ENCODE assay signal across 7 mouse cellular contexts in genomic region chrX:71601052-71601611, GRCm38 (mm10). TPM values are rescaled to one million over a fixed set of nuclear protein-coding genes. Genes with fewer than 3 reads are reported as not detected.
A peak's percentile ranks its signal among the peaks of the same experiment; 100 is the strongest.
DNase-seq lines count a peak whose midpoint lies in the region; ATAC-seq and TF ChIP-seq lines count a peak whose summit lies in the region.

No protein-coding gene starts in this region.

- no peaks in the 10 kb centered on the region for H3K27me3 ChIP-seq in cerebellum, adult 2 months (ENCODE audit: control insufficient read depth, insufficient read depth, low read length)
- H3K27me3 ChIP-seq in forebrain, embryonic 15.5 days, result no peaks in the 10 kb centered on the region
- H3K27me3 ChIP-seq in hindbrain, embryonic 13.5 days, result no peaks in the 10 kb centered on the region

- no peaks in the 10 kb centered on the region for H3K4me1 ChIP-seq in cerebellum, adult 2 months (ENCODE audit: control insufficient read depth, insufficient read depth, low read length)
- H3K4me1 ChIP-seq in forebrain, embryonic 15.5 days, result no peaks in the 10 kb centered on the region
- no peaks in the 10 kb centered on the region for H3K4me1 ChIP-seq in hindbrain, embryonic 13.5 days (replicated peaks)

- peak overlapping the region; percentile 48 for H3K4me2 ChIP-seq in forebrain, embryonic 15.5 days (replicated peaks)
- H3K4me2 ChIP-seq in hindbrain, embryonic 13.5 days, result peak overlapping the region; percentile 50

- peak; percentile 87 for ATAC-seq in forebrain, embryonic 15.5 days (replicated peaks)
- ATAC-seq in hindbrain, embryonic 13.5 days (ENCODE audit: low FRiP score), result peak; percentile 92

- no peak for TF ChIP-seq POLR2A in cerebellum, adult 2 months (IDR thresholded peaks at IDR 0.05; ENCODE audit: borderline replicate concordance, insufficient read depth, low read length)

- H3K27ac ChIP-seq in cerebellum, adult 2 months (ENCODE audit: insufficient read depth, low read length), result no peak overlapping the region
- H3K27ac ChIP-seq in forebrain, embryonic 15.5 days (replicated peaks), result no peak overlapping the region
- H3K27ac ChIP-seq in hindbrain, embryonic 13.5 days, result no peak overlapping the region

- H3K9ac ChIP-seq in forebrain, embryonic 15.5 days (replicated peaks), result peak overlapping the region; percentile 40; the same call in 1 of the 2 replicates
- H3K9ac ChIP-seq in hindbrain, embryonic 13.5 days, result 0 out of 2 replicates have a peak overlapping the region, but pooled peaks have one; percentile 46

- H3K9me3 ChIP-seq in forebrain, embryonic 15.5 days, result no peaks in the 10 kb centered on the region
- H3K9me3 ChIP-seq in hindbrain, embryonic 13.5 days, result no peaks in the 10 kb centered on the region

- peak overlapping the region; percentile 49 for H3K4me3 ChIP-seq in cerebellum, adult 2 months (replicated peaks; ENCODE audit: insufficient read depth, low read depth, low read length)
- H3K4me3 ChIP-seq in forebrain, embryonic 15.5 days, result peak overlapping the region; percentile 33
- H3K4me3 ChIP-seq in hindbrain, embryonic 13.5 days, result peak overlapping the region; percentile 26

- no peaks in the 10 kb centered on the region for H3K36me3 ChIP-seq in forebrain, embryonic 15.5 days
- no peaks in the 10 kb centered on the region for H3K36me3 ChIP-seq in hindbrain, embryonic 13.5 days

- peak; percentile 64 for DNase-seq in ZHBTc4 (ENCODE audit: low read depth, low spot score)
- DNase-seq in cerebellum, adult 2 months, result peak; percentile 34 to 40
- DNase-seq in left cerebral cortex, adult 11 months (ENCODE audit: low spot score), result peak; percentile 5
- DNase-seq in lung, postnatal 36 days, result peak; percentile 56
- peak; percentile 40 for DNase-seq in right cerebral cortex, postnatal 14 days

- WGBS in cerebellum, adult 2 months, result 19% methylated on average over 22 of the region's 25 CpGs
- WGBS in forebrain, embryonic 15.5 days, result 17% methylated on average over 24 of the region's 25 CpGs
- 18% methylated on average over 16 of the region's 25 CpGs for WGBS in hindbrain, embryonic 13.5 days

- peak; percentile 58 for TF ChIP-seq CTCF in cerebellum, adult 2 months (IDR thresholded peaks at IDR 0.05; ENCODE audit: borderline replicate concordance, insufficient read depth, low read depth, low read length)

RNA-seq across cellular contexts. Expression of gene Hmgb3, which starts 45.4 kb away (rescaled TPM):
- 25.0 and 29.4 TPM in 2 replicates for polyA plus RNA-seq in cerebellum, adult 2 months (2012; rRNA removed)
- 566 and 567 TPM in 2 replicates for polyA plus RNA-seq in forebrain, embryonic 15.5 days (2015; fragmentation: Nextera tagmentation; extraction: Ambion mirVana)
- 588 and 609 TPM in 2 replicates for polyA plus RNA-seq in hindbrain, embryonic 13.5 days (2015; fragmentation: Nextera tagmentation; extraction: Ambion mirVana)

Comparison
In these comparisons a context has a peak if more than half of its experiments do, and no peak if none do; other contexts are left out.
1. DNase-seq: peak in every context shown above with its lines; median percentile 64 in ZHBTc4; 56 in lung, postnatal 36 days; 40 in right cerebral cortex, postnatal 14 days; 37 in cerebellum, adult 2 months; 5 in left cerebral cortex, adult 11 months.
2. RNA of gene Hmgb3, which starts 45.4 kb away (polyA plus RNA-seq): 588 to 609 TPM in hindbrain, embryonic 13.5 days and 566 to 567 TPM in forebrain, embryonic 15.5 days; 25.0 to 29.4 TPM in cerebellum, adult 2 months; every median in the first group is over 10 times any median in the second.
3. Peak in every context shown above with its lines, with median percentiles within 50 percentile points of each other: H3K4me3 ChIP-seq.